Mouse (Mus musculus): ENCODE measurements around the gene Aff3.

Aff3 gene

DNA sequence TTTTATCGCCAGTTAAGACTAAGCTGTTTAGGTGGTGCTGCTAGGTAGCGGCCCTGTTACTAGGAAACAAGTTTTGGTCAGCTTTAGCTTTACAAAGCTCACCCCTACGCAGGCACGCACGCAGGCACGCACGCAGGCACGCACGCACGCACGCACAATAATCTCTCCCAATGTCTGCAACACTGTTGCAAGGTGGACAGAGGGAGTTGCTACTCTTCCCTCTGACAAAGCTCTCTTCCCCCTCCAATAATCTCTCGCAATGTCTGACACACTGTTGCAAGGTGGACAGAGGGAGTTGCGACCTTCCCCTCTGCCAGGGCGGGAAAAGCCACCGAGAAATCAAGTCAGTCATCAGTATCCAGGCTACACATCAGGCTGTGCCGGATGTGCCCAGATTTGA lies 425.2 kb downstream of the Aff3 start:
- no peak for DNase-seq (ENCODE audit: low read depth, low spot score)

DNA sequence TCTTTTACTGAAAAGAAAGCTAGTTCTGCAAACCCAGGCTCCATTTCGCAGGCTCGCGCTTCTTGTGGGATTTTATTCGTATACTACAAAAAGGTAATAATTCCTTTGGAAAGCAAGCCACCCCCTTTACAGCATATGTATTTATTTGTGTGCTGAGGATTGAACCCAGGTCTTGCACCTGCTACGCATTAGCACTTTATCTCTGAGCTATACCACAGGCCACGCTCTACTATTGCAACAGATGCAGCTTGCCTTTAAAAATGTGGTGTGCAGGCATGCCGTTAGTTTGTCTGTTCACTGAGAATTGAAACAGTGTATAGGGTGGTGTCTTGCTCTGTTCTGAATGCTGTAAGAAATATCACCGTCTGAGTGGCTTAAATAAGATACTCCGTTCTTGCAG lies 426.9 kb downstream of the Aff3 start:
- no peak for DNase-seq (ENCODE audit: low read depth, low spot score)

DNA sequence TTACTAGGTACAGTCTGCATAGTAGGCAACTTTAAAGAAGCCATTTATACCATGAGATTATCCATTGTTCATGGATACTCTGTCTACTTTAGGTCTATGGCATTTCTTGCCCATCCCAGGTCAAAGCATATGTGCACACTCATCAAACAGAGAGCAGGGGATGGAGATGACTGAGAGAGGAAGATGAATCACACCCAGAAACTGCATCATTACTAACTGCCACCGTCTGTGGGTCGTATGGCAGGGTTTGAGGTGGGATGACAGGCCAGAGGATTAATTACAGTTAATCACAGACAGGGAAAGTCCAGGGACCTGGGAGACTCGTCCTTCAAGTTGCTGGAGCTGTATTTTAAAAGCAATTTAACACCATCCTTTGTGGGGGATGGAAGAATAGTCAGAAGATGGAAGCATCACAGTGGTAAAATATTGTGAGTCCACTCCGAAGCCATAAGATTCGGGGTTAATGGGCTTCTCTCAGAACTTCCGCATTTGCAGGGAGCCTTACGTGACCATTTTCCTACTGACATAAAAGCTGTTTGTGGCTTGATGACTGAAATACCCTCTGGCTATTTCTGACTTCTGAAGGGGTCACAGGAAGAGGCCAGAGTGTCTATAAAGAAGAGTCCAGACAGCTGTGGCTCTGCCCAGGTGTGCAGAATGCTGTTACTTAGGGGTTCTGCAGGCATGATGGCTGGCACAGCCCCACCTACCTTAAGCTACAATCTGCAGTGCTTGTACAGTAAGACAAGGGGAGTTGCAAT lies 427.5 kb downstream of the Aff3 start:
- DNase-seq (ENCODE audit: low read depth, low spot score), result no peak

DNA sequence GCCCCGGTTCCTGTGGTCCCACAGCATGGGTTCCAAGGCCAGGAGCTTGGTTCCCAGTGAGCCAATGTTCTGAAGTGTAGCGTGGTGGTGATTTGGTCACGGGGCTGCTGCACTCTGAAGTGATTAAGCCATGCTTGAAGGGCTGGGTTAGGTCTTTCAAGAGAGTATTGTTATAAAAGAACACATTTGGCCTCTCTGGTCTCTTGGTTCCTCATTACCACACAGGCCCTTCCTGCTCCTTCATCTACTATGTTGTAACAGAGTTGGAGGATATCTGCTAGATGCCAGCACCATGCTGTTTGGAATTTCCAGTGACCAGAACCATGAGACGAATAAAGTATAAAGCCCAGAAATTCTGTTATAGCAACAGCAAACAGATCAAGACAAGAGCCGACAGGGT lies 431.6 kb downstream of the Aff3 start:
- no peak for DNase-seq (ENCODE audit: low read depth, low spot score)

GRCm38 (mm10) chr1:38230041-38230440 lies 434.7 kb downstream of the Aff3 start:
- no peak for DNase-seq (ENCODE audit: low read depth, low spot score)

GRCm38 (mm10) chr1:38228806-38229205 lies 435.9 kb downstream of the Aff3 start:
- DNase-seq (ENCODE audit: low read depth, low spot score), result no peak

GRCm38 (mm10) chr1:38225166-38225565 lies 439.6 kb downstream of the Aff3 start:
- DNase-seq (ENCODE audit: low read depth, low spot score), result no peak

DNA sequence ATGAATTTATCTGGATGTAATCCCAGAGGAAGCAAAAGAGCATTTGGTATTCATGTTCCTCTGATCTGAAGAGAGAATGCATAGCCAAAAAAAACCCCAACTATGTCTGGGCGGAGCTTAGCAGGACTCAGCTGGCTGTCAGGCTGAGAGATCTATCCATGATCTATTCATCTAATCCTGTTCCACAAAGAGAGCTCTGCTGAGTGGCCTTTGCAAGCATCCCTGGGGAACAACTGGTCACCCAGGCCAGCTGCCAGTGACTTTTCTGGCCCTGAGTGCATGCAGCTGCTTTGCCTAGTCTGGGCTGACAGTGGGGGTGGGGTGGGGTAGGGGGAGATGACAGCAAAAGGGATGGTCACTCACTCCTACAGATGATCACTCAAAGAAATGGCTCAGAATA lies 442.6 kb downstream of the Aff3 start:
- DNase-seq (ENCODE audit: low read depth, low spot score), result no peak

- no peak for DNase-seq (ENCODE audit: low read depth, low spot score)
Observed at GRCm38 (mm10) chr1:38221431-38221830, 443.3 kb downstream of the Aff3 start.

DNA sequence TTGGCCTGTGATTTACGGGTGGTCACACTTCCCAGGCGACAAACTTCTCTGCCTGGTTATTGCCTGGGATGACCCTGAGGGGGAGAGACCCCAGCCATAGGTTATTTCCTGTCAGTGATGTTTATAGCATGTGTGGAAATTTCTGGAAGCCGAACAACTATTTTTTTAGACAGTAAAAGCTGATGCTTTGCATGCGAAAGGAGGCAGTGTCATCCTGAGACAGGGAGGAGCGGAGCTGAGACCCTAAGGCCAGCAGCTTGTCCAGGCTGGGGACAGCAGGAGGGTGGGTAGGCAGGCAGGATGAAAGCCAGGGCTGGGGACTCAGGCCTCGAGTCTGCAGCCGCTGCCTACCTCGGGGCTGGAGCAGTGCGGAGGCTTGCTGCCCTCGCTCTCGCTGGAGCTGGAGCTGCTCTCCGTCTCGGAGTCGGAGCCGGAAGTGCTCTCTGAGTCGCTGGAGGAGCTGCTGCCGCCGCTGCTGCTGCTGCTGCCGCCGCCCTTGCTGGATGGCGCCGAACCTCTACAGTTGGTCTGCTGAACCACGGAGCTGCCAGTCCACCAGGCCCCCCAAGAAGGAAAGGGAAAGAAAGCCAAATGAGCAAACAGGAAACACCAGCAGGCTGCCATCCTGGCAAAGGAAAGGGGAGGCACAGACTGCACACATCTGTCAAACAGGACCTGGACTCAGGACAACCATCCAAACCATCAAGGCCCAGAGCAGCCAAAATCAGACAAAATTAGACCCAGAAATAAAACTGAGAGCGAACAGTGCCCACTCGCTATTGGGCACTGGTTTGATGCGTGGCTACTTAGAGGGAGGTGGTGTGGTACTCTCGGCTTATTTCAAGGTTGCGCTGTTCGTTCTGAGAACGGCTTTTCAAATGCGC lies 446.6 kb downstream of the Aff3 start:
- no peak for DNase-seq (ENCODE audit: low read depth, low spot score)

DNA sequence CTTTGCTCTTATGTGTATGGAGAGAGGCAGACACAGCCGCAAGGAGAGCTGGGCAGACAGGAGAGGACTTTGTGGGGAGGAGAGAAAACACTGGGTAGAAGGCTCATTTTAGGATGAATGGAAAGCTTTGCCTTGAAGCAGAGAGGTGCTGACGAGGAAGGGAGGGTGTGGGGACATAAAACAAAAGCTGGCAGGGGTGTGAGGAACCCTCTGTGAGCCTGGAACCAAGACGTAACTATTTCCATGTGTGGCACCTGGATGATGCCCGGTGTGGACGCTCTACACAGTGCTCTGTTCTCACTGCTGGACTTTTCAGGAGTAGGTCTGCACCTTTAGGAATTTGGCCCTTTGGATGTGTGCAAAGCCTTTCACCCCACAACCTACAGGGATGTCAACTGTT lies 447.7 kb downstream of the Aff3 start:
- DNase-seq (ENCODE audit: low read depth, low spot score), result no peak

GRCm38 (mm10) chr1:38213377-38213776 lies 451.4 kb downstream of the Aff3 start:
- no peak for DNase-seq (ENCODE audit: low read depth, low spot score)

DNA sequence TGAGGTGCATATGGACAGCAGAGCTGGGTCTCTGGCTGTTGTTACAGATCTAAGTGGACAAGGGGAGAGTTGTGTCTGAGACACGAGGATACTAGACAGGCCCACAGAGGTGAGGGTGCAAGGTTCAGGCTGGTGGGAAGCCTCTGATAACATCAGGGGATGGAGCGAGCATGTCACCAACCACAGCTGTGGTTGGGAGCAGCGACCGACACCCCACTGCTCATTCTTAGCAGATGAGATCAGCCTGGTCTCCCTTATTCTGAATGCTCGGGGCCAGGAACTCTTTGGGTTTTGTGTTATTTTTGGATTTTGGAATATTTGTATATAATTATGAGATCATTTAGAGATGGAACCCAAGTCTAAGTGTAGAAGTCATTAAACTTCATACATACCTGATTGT lies 452.4 kb downstream of the Aff3 start:
- no peak for DNase-seq (ENCODE audit: low read depth, low spot score)

- DNase-seq (ENCODE audit: low read depth, low spot score), result no peak
Observed at GRCm38 (mm10) chr1:38202475-38203183, 462.1 kb downstream of the Aff3 start.

DNA sequence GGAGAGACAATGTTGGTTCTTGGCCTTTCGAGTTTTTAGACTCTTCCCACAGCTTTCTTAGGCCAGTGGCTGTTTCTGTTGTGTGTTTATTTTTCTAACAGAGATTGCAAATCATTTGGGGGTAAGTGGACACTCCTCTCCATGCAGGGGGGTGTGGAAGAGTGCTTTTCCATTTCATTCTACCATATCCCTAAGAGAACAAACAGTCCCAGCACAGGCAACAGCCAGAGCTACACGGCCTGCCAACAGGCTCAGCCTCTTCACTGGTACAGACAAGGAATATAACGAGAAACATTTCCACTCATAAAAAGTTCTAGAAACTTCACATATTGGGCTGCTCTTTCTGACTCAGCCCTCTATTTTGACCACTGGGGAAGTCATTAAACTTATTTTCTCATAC lies 463.0 kb downstream of the Aff3 start:
- no peak for DNase-seq (ENCODE audit: low read depth, low spot score)

- DNase-seq (ENCODE audit: low read depth, low spot score), result no peak
Observed at GRCm38 (mm10) chr1:38199669-38200635, 464.8 kb downstream of the Aff3 start.

GRCm38 (mm10) chr1:38198393-38199029 lies 466.2 kb downstream of the Aff3 start:
- DNase-seq (ENCODE audit: low read depth, low spot score), result peak; percentile 49

- DNase-seq (ENCODE audit: low read depth, low spot score), result no peak
Observed at GRCm38 (mm10) chr1:38197145-38197682, 467.5 kb downstream of the Aff3 start.

GRCm38 (mm10) chr1:38195721-38196120 lies 469.0 kb downstream of the Aff3 start:
- DNase-seq (ENCODE audit: low read depth, low spot score), result no peak

DNA sequence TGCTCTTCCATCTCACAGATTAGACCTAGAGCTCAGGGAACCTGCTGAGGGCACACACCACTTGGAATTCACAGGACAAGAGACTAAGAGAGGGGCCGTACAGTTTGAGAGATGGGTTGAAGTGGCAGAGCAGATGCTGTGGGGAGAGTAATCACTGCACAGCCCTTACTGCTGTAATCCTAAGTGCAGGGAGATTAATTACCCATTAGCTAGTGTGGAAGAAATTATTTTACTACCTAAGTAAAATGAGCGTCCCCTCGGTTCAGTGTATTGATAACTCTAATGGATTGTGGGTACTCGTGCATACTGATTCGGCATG lies 478.6 kb downstream of the Aff3 start:
- no peak for DNase-seq (ENCODE audit: low read depth, low spot score)

All from brain, embryonic 18.5 days (tissue).